Mouse (Mus musculus) liver, embryonic 12.5 days (tissue): Measurements from ENCODE around the gene Ninl. TPM values are rescaled to one million over a fixed set of nuclear protein-coding genes. Genes with fewer than 3 reads are reported as not detected.

Experiments used
- ATAC-seq: fragments of 200-750 bp; cut with Nextera tagmentation; 2 replicates; pipeline ENCODE4 v1.8.0; 2017; ENCODE audit warnings: moderate number of reproducible peaks, mild to moderate bottlenecking, moderate library complexity
- H3K27ac ChIP-seq: fragments of 300-500 bp; sonication (generic); 2 replicates; pipeline ENCODE4 v1.5.1; 2016; ENCODE audit warnings: mild to moderate bottlenecking
- H3K27me3 ChIP-seq: fragments of 300-500 bp; sonication (generic); replicated peaks from 2 replicates; pipeline ENCODE4 v1.6.1; 2016; ENCODE audit warnings: mild to moderate bottlenecking, moderate library complexity
- H3K36me3 ChIP-seq: fragments of 300-500 bp; sonication (generic); 2 replicates; pipeline ENCODE4 v1.6.1; 2016; ENCODE audit warnings: mild to moderate bottlenecking, moderate library complexity
- H3K4me1 ChIP-seq: fragments of 300-500 bp; sonication (generic); 2 replicates; pipeline ENCODE4 v1.6.1; 2016
- H3K4me2 ChIP-seq: fragments of 300-500 bp; sonication (generic); 2 replicates; pipeline ENCODE4 v1.6.1; 2016; ENCODE audit warnings: mild to moderate bottlenecking, moderate library complexity
- H3K4me3 ChIP-seq: fragments of 300-500 bp; sonication (generic); 2 replicates; pipeline ENCODE4 v1.5.1; 2016; ENCODE audit warnings: mild to moderate bottlenecking, moderate library complexity
- H3K9ac ChIP-seq: fragments of 300-500 bp; sonication (generic); 2 replicates; pipeline ENCODE4 v1.6.1; 2016; ENCODE audit warnings: mild to moderate bottlenecking, moderate library complexity
- H3K9me3 ChIP-seq: fragments of 300-500 bp; sonication (generic); replicated peaks from 2 replicates; pipeline ENCODE4 v1.6.1; 2016; ENCODE audit warnings: mild to moderate bottlenecking, moderate library complexity
- WGBS: fragments of 180-500 bp; shearing (Covaris S2); methylation state at CpG from one replicate; pipeline ENCODE4 v1.1.7; 2016; ENCODE audit not compliant: insufficient replicate concordance; 5-methylcytosine and 5-hydroxymethylcytosine counted together
- polyA plus RNA-seq: library from polyadenylated mRNA; unstranded; fragments of >200 nt; fragmentation: Nextera tagmentation; extraction: Ambion mirVana; gene quantifications from 2 replicates; pipeline ENCODE4 v1.2.1, GENCODE M21; 2016

Ninl gene
- polyA plus RNA-seq, 1 experiment from 2014 or later, result 18.7 TPM

GRCm38 (mm10) chr2:150894617-150895267, 144.4 kb downstream of the Ninl start:
- Histone ChIP-seq H3K9me3 (no peaks in the 10 kb centered on the region), H3K4me1 (no peaks in the 10 kb centered on the region), H3K36me3 (no peaks in the 10 kb centered on the region), H3K4me3 (no peak overlapping the region), H3K4me2 (no peak overlapping the region), H3K27me3 (no peaks in the 10 kb centered on the region), H3K9ac (no peak overlapping the region), H3K27ac (no peak overlapping the region)
- 56% methylated on average over 2 of the region's 2 CpGs for WGBS
- ATAC-seq, result no peak

GRCm38 (mm10) chr2:150887370-150887769, 151.8 kb downstream of the Ninl start:
- Histone ChIP-seq H3K9me3 (no peaks in the 10 kb centered on the region), H3K9ac (no peak overlapping the region), H3K4me2 (no peak overlapping the region), H3K4me3 (no peak overlapping the region), H3K4me1 (peaks cover 22% of the 10 kb centered on the region), H3K27ac (no peak overlapping the region), H3K27me3 (no peaks in the 10 kb centered on the region), H3K36me3 (no peaks in the 10 kb centered on the region)
- WGBS, result 47% methylated on average over 2 of the region's 2 CpGs
- peak; percentile 38; the same call in 1 of the 2 replicates for ATAC-seq

- no peak for ATAC-seq
- H3K36me3 ChIP-seq, result no peaks in the 10 kb centered on the region
- H3K4me1 ChIP-seq, result peaks cover 22% of the 10 kb centered on the region
- H3K9me3 ChIP-seq, result no peaks in the 10 kb centered on the region
- no peak overlapping the region for H3K9ac ChIP-seq
- H3K4me3 ChIP-seq, result no peak overlapping the region
- H3K27ac ChIP-seq, result no peak overlapping the region
- no peak overlapping the region for H3K4me2 ChIP-seq
- H3K27me3 ChIP-seq, result no peaks in the 10 kb centered on the region
These were observed 152.9 kb downstream of the Ninl start for GRCm38 (mm10) chr2:150886315-150886714.

- Histone ChIP-seq H3K4me3 (no peak overlapping the region), H3K9me3 (no peaks in the 10 kb centered on the region), H3K27ac (no peak overlapping the region), H3K4me1 (peaks cover 22% of the 10 kb centered on the region), H3K4me2 (no peak overlapping the region), H3K27me3 (no peaks in the 10 kb centered on the region), H3K9ac (no peak overlapping the region), H3K36me3 (no peaks in the 10 kb centered on the region)
- ATAC-seq, result no peak
- WGBS, result 53% methylated on average over 1 of the region's 1 CpGs
These were observed 153.4 kb downstream of the Ninl start for GRCm38 (mm10) chr2:150885814-150886213.

GRCm38 (mm10) chr2:150884779-150885110, 154.4 kb downstream of the Ninl start:
- Histone ChIP-seq H3K27ac (no peak overlapping the region), H3K9ac (no peak overlapping the region), H3K4me1 (peaks cover 22% of the 10 kb centered on the region), H3K27me3 (no peaks in the 10 kb centered on the region), H3K4me2 (no peak overlapping the region), H3K4me3 (no peak overlapping the region), H3K9me3 (no peaks in the 10 kb centered on the region), H3K36me3 (no peaks in the 10 kb centered on the region)
- WGBS, result 65% methylated on average over 1 of the region's 1 CpGs
- peak; percentile 37; the same call in 1 of the 2 replicates for ATAC-seq

Other genes starting within 250 kb of the Ninl start
- 24.9 and 25.3 TPM in 2 replicates for gene Abhd12, start 134.6 kb downstream of the Ninl start, polyA plus RNA-seq
- gene Gins1, start 134.0 kb downstream of the Ninl start, polyA plus RNA-seq, result 50.2 and 51.1 TPM in 2 replicates
- 74.4 and 76.2 TPM in 2 replicates for gene Nanp, start within 50 bp of the Ninl start, polyA plus RNA-seq
- gene Gm14151, start 53.0 kb upstream of the Ninl start, polyA plus RNA-seq, result not detected in 2 replicates
- gene Gm14147, start 58.9 kb upstream of the Ninl start, polyA plus RNA-seq, result not detected in 2 replicates